Mouse (Mus musculus) cortical plate, adult 2 months (tissue): ENCODE measurements at regions not wholly inside any gene's neighbourhood (a gene's known extent, or its start where the extent isn't known, plus 50 kb on each side); places are given as distances from the start of the nearest gene placed in this dataset.
A peak's percentile ranks its signal among the peaks of the same experiment; 100 is the strongest.

Experiments
- H3K27ac ChIP-seq: fragments of 200-500 bp; 2 replicates; pipeline ENCODE4 v1.5.1; 2012; ENCODE audit warnings: low read length, control low read depth, inconsistent platforms; ENCODE audit not compliant: insufficient read depth
- H3K4me1 ChIP-seq: fragments of 200-500 bp; 2 replicates; pipeline ENCODE4 v1.6.1; 2011; ENCODE audit warnings: low read length; ENCODE audit not compliant: control insufficient read depth, insufficient read depth
- H3K4me3 ChIP-seq: fragments of 200-500 bp; 2 replicates; pipeline ENCODE4 v1.5.1; 2011; ENCODE audit warnings: mild to moderate bottlenecking, low read length, control low read depth; ENCODE audit not compliant: insufficient read depth
- CTCF ChIP-seq: fragments of 200-500 bp; IDR thresholded peaks from 2 replicates; pipeline ENCODE4 v1.5.1; 2011; ENCODE audit warnings: mild to moderate bottlenecking, control low read depth, low read length; ENCODE audit not compliant: insufficient read depth; ENCODE audit errors: extremely low read depth
- POLR2A ChIP-seq: fragments of 200-500 bp; IDR thresholded peaks from 2 replicates; pipeline ENCODE4 v1.6.1; 2011; ENCODE audit warnings: mild to moderate bottlenecking, low read length, control low read depth; ENCODE audit not compliant: insufficient read depth; ENCODE audit errors: extremely low read depth

GRCm38 (mm10) chr14:61805433-61805832, 198.2 kb downstream of the Kcnrg start:
- Histone ChIP-seq H3K4me3 (no peak overlapping the region), H3K27ac (no peak overlapping the region), H3K4me1 (peaks cover 1% of the 10 kb centered on the region; the same call in 1 of the 2 replicates)
- TF ChIP-seq POLR2A (no peak), CTCF (no peak)

GRCm38 (mm10) chr14:61808193-61808592, 200.9 kb downstream of the Kcnrg start:
- no peak for TF ChIP-seq CTCF
- TF ChIP-seq POLR2A, result no peak

GRCm38 (mm10) chr14:61809716-61810437, 202.6 kb downstream of the Kcnrg start:
- H3K4me1 ChIP-seq, result peaks cover 1% of the 10 kb centered on the region; the same call in 1 of the 2 replicates
- H3K4me3 ChIP-seq, result no peak overlapping the region
- TF ChIP-seq POLR2A (no peak), CTCF (no peak)
- no peak overlapping the region for H3K27ac ChIP-seq

More at GRCm38 (mm10) chr14:61808193-61808592, 200.9 kb downstream of the Kcnrg start:
- H3K4me3 ChIP-seq, result no peak overlapping the region
- H3K4me1 ChIP-seq, result peaks cover 1% of the 10 kb centered on the region; the same call in 1 of the 2 replicates
- no peak overlapping the region for H3K27ac ChIP-seq

- no peak overlapping the region for H3K27ac ChIP-seq
- TF ChIP-seq POLR2A (no peak), CTCF (no peak)
- peaks cover 1% of the 10 kb centered on the region; the same call in 1 of the 2 replicates for H3K4me1 ChIP-seq
- no peak overlapping the region for H3K4me3 ChIP-seq
These were observed 203.6 kb downstream of the Kcnrg start for GRCm38 (mm10) chr14:61810836-61811235.

GRCm38 (mm10) chr14:61817711-61818110, 210.5 kb downstream of the Kcnrg start:
- TF ChIP-seq CTCF (no peak), POLR2A (no peak)
- H3K4me1 ChIP-seq, result no peaks in the 10 kb centered on the region
- H3K27ac ChIP-seq, result no peak overlapping the region
- no peak overlapping the region for H3K4me3 ChIP-seq

- TF ChIP-seq POLR2A, result no peak
- no peak for TF ChIP-seq CTCF
- Histone ChIP-seq H3K4me1 (no peaks in the 10 kb centered on the region), H3K27ac (no peak overlapping the region), H3K4me3 (no peak overlapping the region)
These were observed 211.1 kb downstream of the Kcnrg start for GRCm38 (mm10) chr14:61818365-61818764.

- H3K27ac ChIP-seq, result no peak overlapping the region
- H3K4me3 ChIP-seq, result no peak overlapping the region
- TF ChIP-seq CTCF, result no peak
- no peak for TF ChIP-seq POLR2A
- H3K4me1 ChIP-seq, result no peaks in the 10 kb centered on the region
These were observed 212.0 kb downstream of the Kcnrg start for GRCm38 (mm10) chr14:61819251-61819650.

- Histone ChIP-seq H3K4me1 (no peaks in the 10 kb centered on the region), H3K4me3 (no peak overlapping the region), H3K27ac (no peak overlapping the region)
- TF ChIP-seq CTCF (no peak), POLR2A (no peak)
These were observed 227.2 kb downstream of the Kcnrg start for GRCm38 (mm10) chr14:61834291-61834936.

GRCm38 (mm10) chr14:61835729-61836128, 228.5 kb downstream of the Kcnrg start:
- H3K27ac ChIP-seq, result peak overlapping the region; percentile 46; the same call in 1 of the 2 replicates
- no peak overlapping the region for H3K4me3 ChIP-seq
- TF ChIP-seq POLR2A (no peak), CTCF (no peak)
- no peaks in the 10 kb centered on the region for H3K4me1 ChIP-seq

- Histone ChIP-seq H3K4me3 (no peak overlapping the region), H3K4me1 (no peaks in the 10 kb centered on the region), H3K27ac (no peak overlapping the region)
- TF ChIP-seq POLR2A, result no peak
- no peak for TF ChIP-seq CTCF
These were observed 229.0 kb downstream of the Kcnrg start for GRCm38 (mm10) chr14:61836231-61836630.
